Mouse (Mus musculus): ENCODE measurements around the gene Lmo2.

GRCm38 (mm10) chr2:103992618-103993332 lies 35.0 kb downstream of the Lmo2 start:
- TF ChIP-seq CTCF (IDR thresholded peaks at IDR 0.05; ENCODE audit: low read depth, low read length) (no peak), GATA1 (IDR thresholded peaks at IDR 0.05; ENCODE audit: borderline replicate concordance, low read length) (no peak), TAL1 (conservative IDR thresholded peaks at IDR 0.05; ENCODE audit: low read depth, low read length) (no peak)

All from G1E (cell line).